Mouse (Mus musculus) thymus, adult 2 months (tissue): Measurements from ENCODE around the gene Lrrc27. TPM values are rescaled to one million over a fixed set of nuclear protein-coding genes. Genes with fewer than 3 reads are reported as not detected.

Source experiments
- DNase-seq: peaks from one replicate; pipeline ENCODE4 v3.0.0; 2021
- H3K27ac ChIP-seq: fragments of 200-500 bp; 2 replicates; pipeline ENCODE4 v1.5.1; 2012; ENCODE audit warnings: low read length, control low read depth; ENCODE audit not compliant: control insufficient read depth, insufficient read depth
- H3K27me3 ChIP-seq: fragments of 200-500 bp; 2 replicates; pipeline ENCODE4 v1.6.1; 2012; ENCODE audit warnings: mild to moderate bottlenecking, low read length, moderate library complexity, mixed read lengths; ENCODE audit not compliant: control insufficient read depth, insufficient read depth
- H3K36me3 ChIP-seq: fragments of 200-500 bp; 2 replicates; pipeline ENCODE4 v1.6.1; 2012; ENCODE audit warnings: mild to moderate bottlenecking, low read length, moderate library complexity; ENCODE audit not compliant: control insufficient read depth, insufficient read depth
- H3K4me1 ChIP-seq: fragments of 200-500 bp; replicated peaks from 2 replicates; pipeline ENCODE4 v1.6.1; 2012; ENCODE audit warnings: low read length; ENCODE audit not compliant: control insufficient read depth, insufficient read depth
- H3K4me3 ChIP-seq: fragments of 200-500 bp; 2 replicates; pipeline ENCODE4 v1.5.1; 2012; ENCODE audit warnings: mild to moderate bottlenecking, low read length, control low read depth, moderate library complexity; ENCODE audit not compliant: control insufficient read depth, insufficient read depth
- CTCF ChIP-seq: fragments of 200-500 bp; IDR thresholded peaks from 2 replicates; pipeline ENCODE4 v1.5.1; 2012; ENCODE audit warnings: mild to moderate bottlenecking, control low read depth, low read length, moderate library complexity, borderline replicate concordance; ENCODE audit not compliant: control insufficient read depth, poor library complexity, insufficient read depth; ENCODE audit errors: extremely low read depth
- POLR2A ChIP-seq: fragments of 200-500 bp; IDR thresholded peaks from 2 replicates; pipeline ENCODE4 v1.6.1; 2012; ENCODE audit warnings: mild to moderate bottlenecking, low read length, control low read depth, moderate library complexity; ENCODE audit not compliant: control insufficient read depth, poor library complexity, insufficient read depth; ENCODE audit errors: extremely low read depth
- WGBS: fragments of 180-500 bp; shearing (Covaris S2); methylation state at CpG from one replicate; pipeline ENCODE4 v1.1.7; 2018; 5-methylcytosine and 5-hydroxymethylcytosine counted together
- polyA plus RNA-seq: library from polyadenylated mRNA; depleted of rRNA; stranded (reverse); fragments of >200 nt; gene quantifications from 2 replicates; pipeline ENCODE4 v1.2.3, GENCODE M21; 2012

Gene Lrrc27
- polyA plus RNA-seq, 1 experiment: 3.9 TPM

- peak; percentile 34 for DNase-seq
- Histone ChIP-seq H3K27ac (no peak overlapping the region), H3K36me3 (no peaks in the 10 kb centered on the region), H3K27me3 (peaks cover 4% of the 10 kb centered on the region; the same call in 1 of the 2 replicates), H3K4me3 (no peak overlapping the region), H3K4me1 (peaks cover 6% of the 10 kb centered on the region)
- 76% methylated on average over 6 of the region's 6 CpGs for WGBS
- no peak for TF ChIP-seq POLR2A
- TF ChIP-seq CTCF: no peak
Observed at GRCm38 (mm10) chr7:139191619-139192018, 21.2 kb upstream of the Lrrc27 start.

GRCm38 (mm10) chr7:139197022-139197421 is 15.8 kb upstream of the Lrrc27 start:
- Histone ChIP-seq H3K27me3 (no peaks in the 10 kb centered on the region), H3K27ac (no peak overlapping the region), H3K4me1 (no peaks in the 10 kb centered on the region), H3K36me3 (no peaks in the 10 kb centered on the region), H3K4me3 (no peak overlapping the region)
- no peak for DNase-seq
- TF ChIP-seq POLR2A: no peak
- TF ChIP-seq CTCF: no peak
- 26% methylated on average over 4 of the region's 4 CpGs for WGBS

- no peaks in the 10 kb centered on the region for H3K36me3 ChIP-seq
- WGBS: 43% methylated on average over 7 of the region's 7 CpGs
- no peak overlapping the region for H3K4me3 ChIP-seq
- H3K4me1 ChIP-seq: no peaks in the 10 kb centered on the region
- no peaks in the 10 kb centered on the region for H3K27me3 ChIP-seq
- no peak overlapping the region for H3K27ac ChIP-seq
- TF ChIP-seq CTCF: no peak
- TF ChIP-seq POLR2A: no peak
- DNase-seq: no peak
Observed at GRCm38 (mm10) chr7:139200108-139200507, 12.7 kb upstream of the Lrrc27 start.

- Histone ChIP-seq H3K27me3 (no peaks in the 10 kb centered on the region), H3K36me3 (no peaks in the 10 kb centered on the region), H3K27ac (no peak overlapping the region), H3K4me3 (no peak overlapping the region), H3K4me1 (no peaks in the 10 kb centered on the region)
- WGBS: 31% methylated on average over 6 of the region's 6 CpGs
- no peak for TF ChIP-seq CTCF
- TF ChIP-seq POLR2A: no peak
- no peak for DNase-seq
Observed at GRCm38 (mm10) chr7:139201209-139201608, 11.6 kb upstream of the Lrrc27 start.

GRCm38 (mm10) chr7:139208023-139208772 is 4.6 kb upstream of the Lrrc27 start:
- TF ChIP-seq CTCF (no peak), POLR2A (no peak)
- peak; percentile 58 for DNase-seq
- Histone ChIP-seq H3K36me3 (no peaks in the 10 kb centered on the region), H3K27ac (no peak overlapping the region), H3K4me1 (no peaks in the 10 kb centered on the region), H3K27me3 (no peaks in the 10 kb centered on the region), H3K4me3 (no peak overlapping the region)
- WGBS: 20% methylated on average over 7 of the region's 7 CpGs

GRCm38 (mm10) chr7:139208773-139209095 is 4.1 kb upstream of the Lrrc27 start:
- H3K27me3 ChIP-seq: no peaks in the 10 kb centered on the region
- 95% methylated on average over 4 of the region's 4 CpGs for WGBS

More at GRCm38 (mm10) chr7:139208773-139209095, 4.1 kb upstream of the Lrrc27 start:
- no peaks in the 10 kb centered on the region for H3K36me3 ChIP-seq
- no peak overlapping the region for H3K27ac ChIP-seq
- H3K4me3 ChIP-seq: no peak overlapping the region
- no peak for DNase-seq
- TF ChIP-seq POLR2A: no peak
- TF ChIP-seq CTCF: no peak
- peaks cover 5% of the 10 kb centered on the region for H3K4me1 ChIP-seq
